8 mouse cellular contexts compared by ENCODE assay signal in the genomic region with DNA sequence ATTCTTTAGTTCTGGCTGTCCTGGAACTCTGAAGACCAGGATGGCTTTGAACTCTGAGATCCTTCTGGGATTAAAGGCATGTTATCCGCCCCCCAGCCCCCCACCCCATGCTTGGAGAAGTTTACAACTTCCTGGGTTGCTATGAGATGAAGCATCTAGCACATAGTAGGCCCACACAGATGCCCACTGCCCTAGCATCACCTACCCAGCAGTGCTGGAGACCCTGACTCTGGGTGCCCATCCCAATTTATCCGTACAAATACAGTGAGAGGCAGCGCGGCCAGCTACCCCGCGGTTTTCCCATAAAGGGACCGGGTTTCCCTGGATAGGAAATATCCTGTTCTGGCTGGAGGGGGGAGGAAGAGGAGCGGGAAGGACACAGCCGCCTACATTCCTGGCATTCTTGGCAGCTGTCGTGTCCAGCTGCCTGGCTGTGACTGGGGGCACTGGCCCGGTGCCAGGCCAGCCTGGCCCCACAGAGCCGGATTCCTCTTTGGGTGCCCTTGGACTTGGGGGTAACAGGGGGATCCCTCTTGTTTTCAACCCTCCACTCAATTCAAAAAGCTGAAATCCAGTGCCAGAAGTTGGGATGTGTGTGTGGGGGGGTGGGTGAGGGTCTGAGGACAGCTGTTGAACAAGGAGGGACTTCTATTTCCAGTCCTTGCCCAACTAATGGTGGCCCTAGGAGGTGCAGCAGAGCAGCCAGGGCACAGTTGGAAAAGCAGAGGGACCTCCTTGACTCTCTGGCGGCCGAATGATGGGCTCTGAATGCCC. TPM values are rescaled to one million over a fixed set of nuclear protein-coding genes. Genes with fewer than 3 reads are reported as not detected.
DNase-seq lines count a peak whose midpoint lies in the region; ATAC-seq lines count a peak whose summit lies in the region.

No protein-coding gene starts in this region.

- H3K27ac ChIP-seq in brown adipose tissue, adult 24 weeks (replicated peaks; ENCODE audit: low read depth, low read length): peak overlapping the region; percentile 95
- H3K27ac ChIP-seq in hindbrain, embryonic 13.5 days: 0 out of 2 replicates have a peak overlapping the region, but pooled peaks have one; percentile 30
- peak overlapping the region; percentile 30 for H3K27ac ChIP-seq in limb, embryonic 15.5 days

- peak overlapping the region; percentile 65; the same call in 1 of the 2 replicates for H3K4me2 ChIP-seq in hindbrain, embryonic 13.5 days
- H3K4me2 ChIP-seq in limb, embryonic 15.5 days: no peak overlapping the region

- ATAC-seq in hindbrain, embryonic 13.5 days (ENCODE audit: low FRiP score): no peak
- ATAC-seq in limb, embryonic 15.5 days (ENCODE audit: insufficient number of reproducible peaks, low FRiP score, low TSS enrichment, low read depth): 0 out of 2 replicates have a peak, but pooled peaks have one; percentile 30
- no peak for ATAC-seq in activated CD4-positive, CD25-positive, alpha-beta regulatory T cell, adult 4 months

- H3K36me3 ChIP-seq in hindbrain, embryonic 13.5 days: no peaks in the 10 kb centered on the region
- no peaks in the 10 kb centered on the region for H3K36me3 ChIP-seq in limb, embryonic 15.5 days

- peaks cover 34% of the 10 kb centered on the region for H3K4me1 ChIP-seq in brown adipose tissue, adult 24 weeks (ENCODE audit: control insufficient read depth, insufficient read depth, insufficient read length, low read length)
- H3K4me1 ChIP-seq in hindbrain, embryonic 13.5 days (replicated peaks): peaks cover 37% of the 10 kb centered on the region
- H3K4me1 ChIP-seq in limb, embryonic 15.5 days: peaks cover 44% of the 10 kb centered on the region

- no peak overlapping the region for H3K9ac ChIP-seq in hindbrain, embryonic 13.5 days
- H3K9ac ChIP-seq in limb, embryonic 15.5 days: no peak overlapping the region

- H3K4me3 ChIP-seq in brown adipose tissue, adult 24 weeks (ENCODE audit: insufficient read depth, low read depth, low read length): peak overlapping the region; percentile 24
- no peak overlapping the region for H3K4me3 ChIP-seq in hindbrain, embryonic 13.5 days
- no peak overlapping the region for H3K4me3 ChIP-seq in limb, embryonic 15.5 days

- DNase-seq in gastrocnemius, postnatal 14 days: peak; percentile 43
- DNase-seq in gastrocnemius, postnatal 36 days: no peak
- no peak for DNase-seq in MN1 (ENCODE audit: low spot score)
- DNase-seq in urinary bladder, postnatal 10 days (ENCODE audit: low spot score): no peak

- 0 out of 2 replicates have a peak, but pooled peaks cover 3% of the 10 kb centered on the region for H3K27me3 ChIP-seq in hindbrain, embryonic 13.5 days
- H3K27me3 ChIP-seq in limb, embryonic 15.5 days: no peaks in the 10 kb centered on the region

- intact Hi-C loops in gastrocnemius, postnatal 14 days (cut with DNase I; ENCODE audit: low total_unique reads): no loop called here
- intact Hi-C loops in gastrocnemius, postnatal 36 days (cut with DNase I): loop anchor here (5.0 kb wide), 1 partner anchor 50 kb away; no protein-coding TSS in a partner anchor

- WGBS in hindbrain, embryonic 13.5 days: 42% methylated on average over 14 of the region's 14 CpGs
- 28% methylated on average over 14 of the region's 14 CpGs for WGBS in limb, embryonic 15.5 days

- H3K9me3 ChIP-seq in hindbrain, embryonic 13.5 days: no peaks in the 10 kb centered on the region
- no peaks in the 10 kb centered on the region for H3K9me3 ChIP-seq in limb, embryonic 15.5 days

RNA-seq across cellular contexts. Expression of a gene that starts 19.0 kb away (rescaled TPM):
- total RNA-seq in gastrocnemius, postnatal 14 days (2021): 1 to 10 TPM; 3.7 to 4.5 TPM
- 10 to 100 TPM; 10.8 to 16.8 TPM for total RNA-seq in gastrocnemius, postnatal 36 days (2021)
- polyA plus RNA-seq in brown adipose tissue, adult 24 weeks (2012; ENCODE audit: insufficient read depth, insufficient read length, missing spikeins): 6.8 and 7.1 TPM in 2 replicates
- 3.6 and 3.7 TPM in 2 replicates for polyA plus RNA-seq in hindbrain, embryonic 13.5 days (2015; fragmentation: Nextera tagmentation; extraction: Ambion mirVana)
- 2.4 and 2.8 TPM in 2 replicates for polyA plus RNA-seq in limb, embryonic 15.5 days (2015; fragmentation: Nextera tagmentation; extraction: Ambion mirVana)
- polyA plus RNA-seq in activated CD4-positive, CD25-positive, alpha-beta regulatory T cell, adult 4 months (2017; shearing (Covaris generic)): 10 to 100 TPM; 21.9 to 30.3 TPM

Comparison
In these comparisons a context has a peak if more than half of its experiments do, and no peak if none do; other contexts are left out.
1. H3K27ac ChIP-seq: peak in every context shown above with its lines; median percentile 95 in brown adipose tissue, adult 24 weeks; 30 in hindbrain, embryonic 13.5 days; 30 in limb, embryonic 15.5 days.